Mouse (Mus musculus) layer of hippocampus, postnatal 25 days (tissue): ENCODE results near the gene Kcna10. TPM values are rescaled to one million over a fixed set of nuclear protein-coding genes. Genes with fewer than 3 reads are reported as not detected.

Experiments
- DNase-seq, 2 experiments: peaks; one replicate each; pipeline ENCODE4 v3.0.0; 2022; ENCODE audit warnings: mixed read lengths in 2 of 2, low spot score in 1 of 2; ENCODE audit errors: extremely low spot score in 1 of 2
- total RNA-seq, 2 experiments: library from RNA; stranded (reverse); gene quantifications; 2 replicates each; pipeline ENCODE4 v1.2.3; 2021

Kcna10 gene
- total RNA-seq, 2 experiments from 2014 or later: not detected

GRCm38 (mm10) chr3:107238471-107238980, 55.7 kb downstream of the Kcna10 start:
- no peak for DNase-seq

- no peak for DNase-seq
These were observed 56.8 kb downstream of the Kcna10 start, which contains the start of gene Prok1 for GRCm38 (mm10) chr3:107239607-107240006. Gene Prok1 (minus strand): TSS chr3:107239707.

- DNase-seq: no peak
These were observed 58.7 kb downstream of the Kcna10 start for GRCm38 (mm10) chr3:107241389-107242094.

Other genes with a start within 250 kb of the Kcna10 start
- gene Kcna3, start 146.9 kb upstream of the Kcna10 start, total RNA-seq: 10 to 100 TPM; 20.3 to 22.1 TPM
- gene Kcna2, start 81.9 kb upstream of the Kcna10 start, total RNA-seq: 10 to 100 TPM; 79.9 to 97.7 TPM
- gene Cym, start 38.7 kb downstream of the Kcna10 start, total RNA-seq: not detected
- not detected for gene A630076J17Rik, start 47.6 kb downstream of the Kcna10 start, total RNA-seq
- under 1 TPM in 1 of 2 experiments, not detected in 1; 0.07 TPM for gene Prok1, start 56.7 kb downstream of the Kcna10 start, total RNA-seq
- 10 to 100 TPM; 54.9 to 69.3 TPM for gene Lamtor5, start 95.8 kb downstream of the Kcna10 start, total RNA-seq
- gene Slc16a4, start 108.2 kb downstream of the Kcna10 start, total RNA-seq: 1 to 10 TPM; 1.0 to 1.9 TPM
- 10 to 100 TPM; 24.9 to 27.6 TPM for gene Rbm15, start 150.6 kb downstream of the Kcna10 start, total RNA-seq